Mouse (Mus musculus): ENCODE data around the gene Clec4d.

Gene Clec4d

GRCm38 (mm10) chr6:123308033-123308432 lies 46.1 kb downstream of the Clec4d start, which contains the start of gene Vmn2r19:
Vmn2r19 (plus strand) TSS chr6:123308333.
- DNase-seq (ENCODE audit: low read depth, low spot score): no peak

Measured in 3T3-L1 (cell line).